Mouse (Mus musculus) spleen, embryonic (tissue): ENCODE results near the gene Hsd11b2.

Experiments used
- CTCF ChIA-PET: fragments of 350-600 bp; sonication (Branson Sonifier 250); formaldehyde crosslinking; loops from one replicate; lab custom pipeline; 2022; lab: Charles Lee

Gene Hsd11b2

DNA sequence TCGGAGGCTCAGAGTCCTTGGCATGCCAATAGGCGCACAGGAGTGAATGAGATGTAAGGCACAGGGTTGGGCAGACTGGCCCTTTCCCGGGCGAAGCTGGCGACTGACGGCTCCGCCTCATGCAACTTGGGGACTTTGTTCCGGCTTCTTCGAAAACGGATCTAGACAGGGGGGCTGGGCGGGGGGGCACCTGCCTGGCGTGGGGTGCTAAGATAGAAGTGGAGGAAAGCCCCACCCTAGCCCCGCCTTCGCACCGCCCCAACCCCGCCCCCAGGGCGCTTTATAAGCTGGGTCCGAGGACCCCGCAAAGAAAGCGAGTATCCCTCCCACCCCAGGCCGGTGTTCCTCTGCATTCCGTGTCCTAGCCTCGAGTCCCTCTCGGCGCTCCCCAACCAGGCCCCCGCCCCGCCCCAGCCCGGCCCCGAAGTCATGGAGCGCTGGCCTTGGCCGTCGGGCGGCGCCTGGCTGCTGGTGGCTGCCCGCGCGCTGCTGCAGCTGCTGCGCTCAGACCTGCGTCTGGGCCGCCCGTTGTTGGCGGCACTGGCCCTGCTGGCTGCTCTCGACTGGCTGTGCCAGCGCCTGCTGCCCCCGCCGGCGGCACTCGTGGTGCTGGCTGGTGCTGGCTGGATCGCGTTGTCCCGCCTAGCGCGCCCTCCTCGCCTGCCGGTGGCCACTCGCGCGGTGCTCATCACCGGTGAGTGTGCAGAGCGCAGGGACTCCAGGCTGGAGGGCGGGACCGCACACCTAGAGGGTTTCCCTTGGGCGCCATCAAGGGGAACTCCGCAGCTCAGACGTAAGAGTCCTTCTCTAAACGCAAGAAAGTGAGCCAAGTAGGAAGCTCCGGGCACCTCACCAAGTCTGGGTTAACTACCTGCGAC, at the start of gene Hsd11b2:
Hsd11b2 (plus strand) TSS at position 320 of the 878 bp plus-strand sequence.
- CTCF ChIA-PET = interaction anchor here (0.6 kb wide), 2 partner anchors 34 to 47 kb away, joined by 3 read pairs; no protein-coding TSS in a partner anchor

DNA sequence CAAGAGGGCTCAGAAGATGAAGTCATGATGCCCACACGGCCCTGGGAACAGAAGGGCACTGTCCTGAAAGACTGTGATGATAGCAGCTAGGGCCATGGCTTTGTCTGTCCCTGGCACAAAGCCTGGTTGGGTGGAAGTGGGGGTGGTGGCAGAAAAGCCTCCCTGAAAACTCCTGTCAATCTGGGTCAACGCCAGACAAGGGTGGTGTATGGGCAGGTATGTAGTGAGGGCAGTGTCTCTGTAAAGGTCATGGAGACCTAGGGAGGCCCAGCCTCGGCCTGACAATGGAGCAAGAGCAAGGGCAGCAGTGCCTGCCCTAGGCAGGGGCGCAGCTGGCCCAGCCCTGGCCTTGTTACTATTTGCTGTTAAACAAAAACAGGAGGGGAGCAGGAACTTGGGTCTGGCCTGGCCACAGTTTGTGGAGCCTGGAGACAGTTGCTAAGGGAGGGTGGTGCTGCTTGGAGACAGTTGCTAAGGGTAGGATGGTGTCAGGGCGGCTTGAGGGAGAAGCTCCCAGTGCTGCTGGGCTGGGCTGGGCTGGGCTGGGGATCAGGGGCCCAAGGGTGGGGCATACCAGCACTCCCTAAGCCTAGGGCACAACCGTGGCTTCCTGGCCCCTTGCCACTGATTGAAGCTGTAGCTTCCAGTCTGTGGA, 49.4 kb upstream of the Hsd11b2 start:
- CTCF ChIA-PET = no interaction called here

DNA sequence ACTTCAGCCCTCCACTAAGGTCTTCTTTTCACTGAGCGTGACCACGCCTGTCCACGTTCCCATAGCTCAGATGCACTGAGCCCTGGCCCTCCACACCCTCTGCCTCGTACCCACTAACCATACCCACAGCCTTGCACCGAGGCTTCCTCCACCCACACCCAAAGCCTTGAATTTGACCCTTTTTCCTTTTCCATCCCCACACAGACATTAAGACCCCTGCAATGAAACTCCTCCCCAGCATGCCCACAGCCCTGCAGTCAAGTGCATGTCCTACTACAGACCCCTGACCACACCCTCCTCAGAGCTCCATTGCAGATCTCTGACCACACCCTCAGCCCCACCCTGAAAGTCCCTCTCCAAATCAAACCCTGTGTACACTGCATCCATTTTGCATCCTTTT, 48.7 kb upstream of the Hsd11b2 start:
- CTCF ChIA-PET = no interaction called here

DNA sequence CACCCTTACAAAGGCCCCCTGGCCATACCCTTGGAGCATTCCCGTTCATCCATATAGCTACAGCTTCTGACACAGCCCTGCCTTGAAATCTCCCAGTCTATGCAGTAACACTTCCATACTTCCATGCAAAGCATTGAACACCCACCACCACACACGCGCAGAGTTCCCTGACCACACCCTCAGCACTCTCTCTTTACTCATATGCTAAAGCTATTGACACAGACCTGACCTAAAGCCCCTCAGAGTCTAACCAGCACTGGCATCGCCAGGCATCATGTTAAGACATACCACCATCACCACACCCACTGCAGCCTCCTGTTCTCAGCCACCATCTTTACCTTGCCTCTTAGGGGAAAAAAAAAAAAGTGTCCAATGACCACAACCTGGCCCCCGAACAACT, 48.3 kb upstream of the Hsd11b2 start:
- CTCF ChIA-PET = no interaction called here

- CTCF ChIA-PET = no interaction called here
Measured at GRCm38 (mm10) chr8:105470681-105471313, 47.8 kb upstream of the Hsd11b2 start.

DNA sequence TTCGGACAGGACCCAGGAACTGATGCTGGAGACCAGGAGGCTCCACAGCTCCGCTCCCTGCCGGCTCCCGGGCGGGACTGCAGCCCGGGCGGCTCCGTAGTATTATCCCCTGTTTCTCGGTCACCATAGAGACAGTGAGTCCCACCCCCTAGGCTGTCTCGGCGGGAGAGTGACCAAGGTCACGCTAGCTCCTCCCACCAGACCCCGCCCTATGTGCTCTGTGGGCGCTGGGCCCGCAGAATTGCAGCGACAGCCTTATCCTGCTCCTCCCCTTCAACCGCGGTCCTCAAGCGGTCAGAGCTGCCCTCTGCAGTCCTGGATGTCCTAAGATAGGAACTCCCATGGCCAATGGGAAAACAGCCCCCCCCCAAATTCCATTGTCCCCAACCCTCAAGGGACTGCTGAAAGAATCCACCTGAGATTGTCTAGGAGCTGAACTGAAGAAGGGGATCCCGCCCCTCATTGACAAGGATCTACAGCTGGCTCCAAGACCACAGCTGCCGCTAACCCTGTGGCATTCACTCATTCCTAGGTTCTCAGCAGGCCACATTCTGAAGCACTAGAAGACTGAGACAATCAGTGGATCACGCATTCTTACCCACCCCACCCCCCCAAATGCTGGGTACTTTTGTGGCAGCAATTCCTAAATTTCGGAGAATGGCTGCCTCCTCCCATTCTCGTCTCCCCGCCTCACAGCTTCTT, 47.1 kb upstream of the Hsd11b2 start, which contains the start of gene Tppp3:
Tppp3 (minus strand) TSS at position 213 of the 702 bp plus-strand sequence.
- CTCF ChIA-PET = no interaction called here

DNA sequence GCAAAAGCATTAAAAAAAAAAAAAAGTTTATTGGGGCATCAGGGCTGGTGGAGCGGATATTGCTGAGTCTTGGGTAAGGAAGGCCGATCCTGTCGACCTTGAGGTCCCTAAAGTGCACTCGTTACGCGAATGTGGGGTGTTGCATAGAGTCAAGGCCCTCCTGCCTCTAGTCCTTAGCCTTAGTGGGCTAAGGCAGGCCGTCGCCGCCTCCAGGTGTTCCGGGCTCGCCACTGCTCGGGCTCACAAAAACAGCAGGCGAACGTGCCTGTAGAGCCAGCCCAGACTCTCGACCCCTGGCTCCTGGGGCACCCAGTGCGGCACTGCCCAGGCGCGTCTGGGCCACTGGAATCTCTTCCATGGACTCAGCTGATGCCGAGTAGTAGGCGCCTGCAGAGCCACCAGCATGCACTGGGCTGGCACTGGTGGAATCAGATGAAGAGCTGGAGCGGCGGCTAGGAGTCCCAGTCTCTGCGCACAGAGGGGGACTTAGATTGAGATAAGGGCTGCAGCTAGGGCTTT, 46.1 kb upstream of the Hsd11b2 start:
- CTCF ChIA-PET = no interaction called here

- CTCF ChIA-PET = no interaction called here
Measured at GRCm38 (mm10) chr8:105472983-105473382, 45.6 kb upstream of the Hsd11b2 start.

- CTCF ChIA-PET = no interaction called here
Measured at GRCm38 (mm10) chr8:105473816-105474606, 44.5 kb upstream of the Hsd11b2 start.

- CTCF ChIA-PET = no interaction called here
Measured at GRCm38 (mm10) chr8:105474680-105475079, 43.9 kb upstream of the Hsd11b2 start.

DNA sequence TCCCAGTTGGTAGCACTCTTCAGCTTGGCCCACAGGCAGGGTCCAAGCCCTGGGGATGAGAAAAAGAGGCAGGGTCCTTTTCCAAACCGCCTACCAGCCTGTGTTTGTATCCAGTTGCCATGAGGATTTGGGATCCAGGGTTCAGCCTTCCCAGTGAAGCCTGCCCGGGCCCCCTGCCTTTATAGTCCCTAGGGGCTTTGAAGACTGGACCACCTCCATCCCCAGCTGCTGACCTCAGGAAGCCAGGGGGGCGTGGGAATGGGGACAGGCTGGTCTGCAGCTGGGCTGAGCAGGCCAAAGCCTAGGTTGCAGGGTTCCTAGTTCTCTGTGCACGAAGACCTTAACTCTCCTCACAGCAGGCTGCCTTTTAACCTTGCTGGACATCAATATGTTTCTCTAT, 43.3 kb upstream of the Hsd11b2 start:
- CTCF ChIA-PET = no interaction called here

DNA sequence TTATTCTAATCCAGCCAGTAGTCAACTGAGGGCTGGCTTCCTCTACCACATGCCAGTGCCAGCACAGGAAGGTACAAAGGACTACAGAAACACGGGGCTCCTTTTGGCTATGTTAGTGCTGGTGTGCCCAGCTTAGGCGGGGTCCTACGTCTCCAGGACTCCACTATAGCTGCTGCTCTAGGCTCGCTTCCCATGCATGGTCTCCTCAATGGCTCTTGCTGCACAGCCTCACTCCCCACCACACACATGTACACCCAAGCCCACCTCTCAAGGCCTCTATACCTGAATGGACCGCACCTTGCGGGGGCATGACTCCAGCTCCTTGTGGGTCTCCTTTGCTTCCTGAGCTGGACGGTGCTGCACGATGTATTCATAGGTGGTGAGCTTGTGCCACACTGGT, 42.8 kb upstream of the Hsd11b2 start:
- CTCF ChIA-PET = no interaction called here

GRCm38 (mm10) chr8:105476161-105476560, 42.4 kb upstream of the Hsd11b2 start:
- CTCF ChIA-PET = no interaction called here

- CTCF ChIA-PET = no interaction called here
Measured at GRCm38 (mm10) chr8:105476628-105477413, 41.7 kb upstream of the Hsd11b2 start.

- CTCF ChIA-PET = interaction anchor here (0.5 kb wide), 1 partner anchor 198 kb away, joined by 6 read pairs; no protein-coding TSS in a partner anchor
Measured at GRCm38 (mm10) chr8:105477792-105478191, 40.8 kb upstream of the Hsd11b2 start.

GRCm38 (mm10) chr8:105481013-105481412, 37.5 kb upstream of the Hsd11b2 start:
- CTCF ChIA-PET = no interaction called here

GRCm38 (mm10) chr8:105481453-105481852, 37.1 kb upstream of the Hsd11b2 start:
- CTCF ChIA-PET = interaction anchor here (0.6 kb wide), 1 partner anchor 121 kb away, joined by 4 read pairs; no protein-coding TSS in a partner anchor

DNA sequence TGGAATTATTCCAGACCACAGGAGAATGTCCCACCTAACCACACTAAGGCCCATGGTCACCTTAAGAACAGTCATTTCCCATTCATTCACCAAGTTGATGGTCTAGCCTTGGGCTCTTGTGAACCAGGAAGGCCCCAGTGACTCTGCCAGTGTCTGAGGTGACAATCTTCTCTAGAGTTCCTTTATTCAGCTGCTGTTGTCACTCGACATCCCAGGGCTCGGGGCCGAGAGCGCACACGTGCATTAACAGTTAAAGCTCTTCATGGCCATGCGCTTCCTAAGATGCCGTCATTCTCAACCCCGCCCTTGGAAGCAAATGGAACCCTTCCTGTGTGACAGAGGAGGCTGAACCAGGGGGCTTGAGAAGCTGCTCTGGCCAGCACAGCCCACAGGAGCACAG, 36.4 kb upstream of the Hsd11b2 start:
- CTCF ChIA-PET = interaction anchor here (0.6 to 0.8 kb wide), 3 partner anchors 56 to 127 kb away, joined by 3 to 14 read pairs (median 4); no protein-coding TSS in a partner anchor

- CTCF ChIA-PET = no interaction called here
Measured at GRCm38 (mm10) chr8:105483212-105484029, 35.1 kb upstream of the Hsd11b2 start.
